Mouse (Mus musculus) gastrocnemius, postnatal 36 days (tissue): ENCODE data around the gene Rdh13. TPM values are rescaled to one million over a fixed set of nuclear protein-coding genes. Genes with fewer than 3 reads are reported as not detected.

ENCODE experiments used
- DNase-seq, 2 experiments: peaks; one replicate each; pipeline ENCODE4 v3.0.0; 2022
- intact Hi-C: fragments of 180-260 bp; cut with DNase I; formaldehyde crosslinking; loops from one replicate; pipeline ENCODE4 v1.15.1; 2025
- long read RNA-seq, 2 experiments: library from polyadenylated mRNA; stranded (forward); transcript quantifications; one replicate each; pipeline ENCODE4 v2.0.0; 2021
- total RNA-seq, 2 experiments: library from RNA; stranded (reverse); gene quantifications; 2 replicates each; pipeline ENCODE4 v1.2.3; 2021

The Rdh13 gene
- total RNA-seq, result 10 to 100 TPM; 13.4 to 15.4 TPM
- long read RNA-seq, experiment 1, partial matches to known transcripts, result 0 of 1 reads
- long read RNA-seq, experiment 1, other reads (novel, unspliced or antisense), result 1 of 1 reads
- long read RNA-seq, experiment 2, partial matches to known transcripts, result 1 of 1 reads
- long read RNA-seq, experiment 2, other reads (novel, unspliced or antisense), result 0 of 1 reads

- intact Hi-C loops, result loop anchor here (5.0 kb wide), 1 partner anchor 357 kb away; no protein-coding TSS in a partner anchor
- DNase-seq, result peak; percentile 78 to 84
Measured at GRCm38 (mm10) chr7:4445216-4445791, at the start of gene Rdh13. TSS of gene Rdh13 (minus strand) at chr7:4445649.

- intact Hi-C loops, result no loop called here
- DNase-seq, result no peak
Measured at GRCm38 (mm10) chr7:4493991-4494390, 48.5 kb upstream of the Rdh13 start.

GRCm38 (mm10) chr7:4492284-4493224, 47.1 kb upstream of the Rdh13 start:
- no peak for DNase-seq
- intact Hi-C loops, result no loop called here

- DNase-seq, result no peak
- intact Hi-C loops, result no loop called here
Measured at GRCm38 (mm10) chr7:4491308-4491707, 45.9 kb upstream of the Rdh13 start.

- intact Hi-C loops, result no loop called here
Measured at GRCm38 (mm10) chr7:4482281-4482680, 36.8 kb upstream of the Rdh13 start.

GRCm38 (mm10) chr7:4479674-4480073, 34.2 kb upstream of the Rdh13 start:
- intact Hi-C loops, result no loop called here
- no peak for DNase-seq

More at GRCm38 (mm10) chr7:4482281-4482680, 36.8 kb upstream of the Rdh13 start:
- DNase-seq, result no peak

- intact Hi-C loops, result no loop called here
- no peak for DNase-seq
Measured at GRCm38 (mm10) chr7:4478796-4479291, 33.4 kb upstream of the Rdh13 start.

GRCm38 (mm10) chr7:4478021-4478795, 32.8 kb upstream of the Rdh13 start:
- intact Hi-C loops, result no loop called here
- peak; percentile 65 to 70 for DNase-seq

- DNase-seq, result no peak
- intact Hi-C loops, result no loop called here
Measured at GRCm38 (mm10) chr7:4473940-4474339, 28.5 kb upstream of the Rdh13 start.

GRCm38 (mm10) chr7:4471179-4471555, 25.7 kb upstream of the Rdh13 start:
- intact Hi-C loops, result no loop called here
- peak; percentile 70 to 75 for DNase-seq

GRCm38 (mm10) chr7:4470275-4471178, 25.1 kb upstream of the Rdh13 start:
- DNase-seq, result peak in 1 of 2 experiments; percentile 39
- intact Hi-C loops, result no loop called here

- no peak for DNase-seq
- intact Hi-C loops, result no loop called here
Measured at GRCm38 (mm10) chr7:4467801-4468200, 22.4 kb upstream of the Rdh13 start.

- intact Hi-C loops, result no loop called here
- DNase-seq, result no peak
Measured at GRCm38 (mm10) chr7:4464194-4464824, 18.9 kb upstream of the Rdh13 start.

GRCm38 (mm10) chr7:4460576-4461434, 15.4 kb upstream of the Rdh13 start, which contains the start of gene Eps8l1:
TSS of gene Eps8l1 (plus strand) at chr7:4460674.
- intact Hi-C loops, result no loop called here
- peak in 1 of 2 experiments; percentile 1 for DNase-seq

GRCm38 (mm10) chr7:4452644-4453043, 7.2 kb upstream of the Rdh13 start:
- intact Hi-C loops, result no loop called here
- DNase-seq, result no peak

GRCm38 (mm10) chr7:4449211-4449610, 3.8 kb upstream of the Rdh13 start:
- intact Hi-C loops, result loop anchor here (5.0 kb wide), 1 partner anchor 353 kb away; no protein-coding TSS in a partner anchor
- no peak for DNase-seq

GRCm38 (mm10) chr7:4448439-4448838, 3.0 kb upstream of the Rdh13 start:
- DNase-seq, result no peak
- intact Hi-C loops, result loop anchor here (5.0 kb wide), 1 partner anchor 354 kb away; no protein-coding TSS in a partner anchor

GRCm38 (mm10) chr7:4447138-4447537, 1.7 kb upstream of the Rdh13 start:
- intact Hi-C loops, result loop anchor here (5.0 kb wide), 1 partner anchor 355 kb away; no protein-coding TSS in a partner anchor
- no peak for DNase-seq
